Mouse (Mus musculus): ENCODE data around the gene Mrpl14.
A peak's percentile ranks its signal among the peaks of the same experiment; 100 is the strongest.

Mrpl14 gene

DNA sequence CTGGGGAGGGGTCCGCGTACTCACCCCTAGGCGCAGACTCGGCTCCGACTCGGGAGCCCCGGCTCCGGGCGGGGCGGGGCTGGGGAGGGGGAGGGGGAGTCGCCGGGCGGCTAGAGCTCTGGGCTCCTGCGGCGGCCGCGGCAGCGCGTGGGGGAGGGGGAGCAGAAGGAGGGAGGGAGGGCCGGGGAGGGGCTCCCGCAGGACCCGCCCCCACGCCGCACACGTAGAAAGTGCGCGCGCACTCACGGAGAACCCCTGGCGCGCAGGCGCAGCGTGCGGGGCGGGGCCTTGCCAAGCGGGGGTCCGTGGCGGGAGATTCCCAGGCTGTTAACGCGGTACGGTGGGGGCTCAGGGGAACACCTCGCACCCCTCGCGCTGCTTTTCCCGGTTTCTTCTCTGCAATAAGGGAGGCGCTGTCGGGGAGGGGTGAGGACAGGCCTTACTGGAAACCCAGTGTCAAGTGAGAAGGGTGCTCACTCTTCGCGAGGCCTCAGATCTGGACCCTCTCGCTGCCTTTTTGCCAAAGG lies at the start of gene Mrpl14:
Gene Mrpl14 (plus strand): TSS at position 230 of the 527 bp plus-strand sequence.
- DNase-seq (ENCODE audit: low spot score in 2 of 2), result peak; percentile 95 to 97

DNA sequence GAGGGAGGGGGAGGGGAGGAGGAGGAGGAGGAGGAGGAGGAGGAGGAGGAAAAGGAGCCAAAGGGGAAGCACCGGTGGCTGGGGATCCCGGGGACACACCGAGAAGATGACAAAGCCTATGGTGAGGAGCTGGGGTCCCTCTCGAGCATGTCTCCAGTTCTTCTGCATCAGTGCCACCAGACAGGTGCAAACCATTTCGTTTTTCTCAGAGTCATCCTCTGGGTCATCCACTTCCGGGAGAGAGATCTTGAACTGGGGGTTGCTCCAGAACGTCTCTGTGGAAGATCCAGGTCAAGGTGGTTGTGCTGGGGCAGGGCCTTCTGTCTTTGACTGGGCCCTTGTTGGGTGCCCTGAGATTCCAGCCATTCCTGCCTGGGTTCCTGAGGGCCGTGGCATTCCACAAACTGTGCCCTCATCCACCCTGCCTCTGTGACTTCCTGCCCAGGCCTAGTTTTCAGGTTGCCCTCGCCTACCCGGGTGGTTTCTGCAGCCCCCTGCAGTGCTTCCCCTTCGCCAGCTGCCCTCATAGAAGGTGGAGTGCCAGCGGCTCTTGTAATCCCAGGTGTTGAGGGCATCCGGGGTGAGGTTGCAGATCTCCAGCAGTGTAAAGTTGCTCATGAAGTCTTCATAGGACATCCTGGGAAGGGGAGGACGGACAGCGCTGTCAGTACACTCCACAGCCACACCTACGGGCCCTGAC lies 47.4 kb upstream of the Mrpl14 start:
- DNase-seq (ENCODE audit: low spot score in 2 of 2), result no peak

- no peak for DNase-seq (ENCODE audit: low spot score in 2 of 2)
Observed at GRCm38 (mm10) chr17:45641981-45642380, 44.1 kb upstream of the Mrpl14 start.

- peak; percentile 77 to 82 for DNase-seq (ENCODE audit: low spot score in 2 of 2)
Observed at GRCm38 (mm10) chr17:45642701-45643100, 43.4 kb upstream of the Mrpl14 start.

DNA sequence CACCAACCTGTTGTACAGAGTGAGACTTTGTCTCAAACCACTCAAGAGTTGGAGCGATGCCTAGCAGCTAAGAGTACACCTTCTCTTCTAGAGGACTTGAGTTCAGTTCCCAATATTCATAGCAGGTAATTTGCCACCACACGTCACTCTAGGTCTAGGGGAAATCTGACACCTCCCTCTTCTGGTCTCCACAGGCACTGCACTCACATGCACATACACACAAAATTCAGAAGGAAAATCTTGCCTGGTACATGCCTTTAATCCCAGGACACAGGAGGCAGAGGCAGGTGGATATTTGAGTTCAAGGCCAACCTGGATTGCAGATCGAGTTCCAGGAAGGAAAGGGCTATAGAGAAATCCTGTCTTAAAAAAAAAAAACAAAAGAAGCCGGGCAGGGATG lies 41.9 kb upstream of the Mrpl14 start:
- no peak for DNase-seq (ENCODE audit: low spot score in 2 of 2)

DNA sequence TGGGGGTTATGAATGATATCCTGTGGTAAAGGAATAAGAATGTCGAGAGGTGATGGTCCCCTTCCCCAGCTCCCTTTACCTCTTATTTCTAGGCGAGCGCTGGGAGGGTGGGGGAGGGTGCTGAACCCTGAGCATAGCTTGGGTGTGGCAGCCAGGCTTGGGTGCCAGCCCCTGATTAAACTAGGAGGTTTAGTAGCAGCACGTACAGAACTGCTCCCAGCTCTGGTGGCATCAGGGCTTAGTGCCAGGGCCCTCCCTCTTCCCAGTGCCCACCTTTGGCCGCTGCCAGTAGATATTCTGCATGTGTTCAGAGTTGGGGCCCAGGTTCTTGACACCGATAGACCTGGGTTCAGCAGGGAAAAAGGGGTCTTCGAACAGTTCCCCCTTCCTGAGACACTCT lies 32.9 kb upstream of the Mrpl14 start:
- DNase-seq (ENCODE audit: low spot score in 2 of 2), result no peak

DNA sequence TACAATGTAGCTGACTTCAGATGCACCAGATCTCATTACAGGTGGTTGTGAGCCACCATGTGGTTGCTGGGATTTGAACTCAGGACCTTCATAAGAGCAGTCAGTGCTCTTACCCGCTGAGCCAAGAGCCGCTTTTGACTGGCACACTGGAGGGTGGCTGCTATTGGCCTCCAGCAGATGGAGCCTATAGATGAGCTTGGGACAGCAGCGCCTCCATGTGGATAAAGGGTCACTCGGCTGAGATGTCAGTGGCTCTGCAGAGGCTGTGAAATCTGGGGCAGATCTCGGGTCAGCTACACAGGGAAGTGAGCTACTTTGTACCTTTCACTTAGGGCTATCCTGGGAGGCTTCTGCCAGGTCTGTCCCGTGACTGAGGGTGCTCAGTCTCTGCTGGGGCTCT lies 30.3 kb upstream of the Mrpl14 start:
- no peak for DNase-seq (ENCODE audit: low spot score in 2 of 2)

GRCm38 (mm10) chr17:45659225-45659624 lies 26.9 kb upstream of the Mrpl14 start, which contains the start of gene Capn11:
TSS of gene Capn11 (minus strand) at chr17:45659325.
- no peak for DNase-seq (ENCODE audit: low spot score in 2 of 2)

DNA sequence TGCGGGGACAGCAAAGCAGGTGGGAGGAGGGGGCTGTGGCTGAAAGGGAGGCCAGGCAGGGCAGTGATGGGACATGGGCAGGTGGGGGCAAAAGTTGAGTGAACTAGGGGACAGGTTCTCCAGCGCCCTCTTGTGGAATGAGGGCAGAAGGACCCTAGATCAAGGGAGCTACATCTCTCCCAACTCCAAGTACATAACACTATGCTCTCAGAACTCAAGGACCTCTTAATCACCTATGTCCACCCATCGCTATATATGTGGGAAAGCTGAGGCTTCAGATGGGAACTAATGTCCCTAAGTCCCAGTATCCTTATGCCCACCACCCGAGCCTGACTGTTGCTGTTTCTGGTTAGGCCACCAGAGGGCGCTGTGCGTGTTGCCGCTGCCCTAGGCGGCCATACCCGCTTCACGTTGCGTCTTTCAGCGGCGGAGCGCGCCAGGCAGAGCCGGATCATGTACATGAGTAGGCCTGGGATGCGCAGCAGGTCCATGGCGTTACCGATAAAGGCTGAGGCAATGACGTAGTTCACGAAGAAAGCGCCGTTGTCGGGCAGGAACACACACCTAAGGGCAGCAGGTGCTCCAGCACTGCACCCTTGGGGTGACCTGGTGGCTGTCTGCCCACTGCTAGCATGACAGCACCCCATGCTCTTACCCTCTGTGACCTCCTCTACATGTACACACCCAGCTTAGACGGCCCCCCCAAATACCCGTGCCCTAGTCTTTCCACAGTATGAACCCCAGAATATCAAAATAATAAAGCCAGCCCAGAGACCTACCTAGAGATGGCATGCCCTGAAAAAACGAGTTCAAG lies 22.8 kb upstream of the Mrpl14 start:
- peak; percentile 83 to 88 for DNase-seq (ENCODE audit: low spot score in 2 of 2)

DNA sequence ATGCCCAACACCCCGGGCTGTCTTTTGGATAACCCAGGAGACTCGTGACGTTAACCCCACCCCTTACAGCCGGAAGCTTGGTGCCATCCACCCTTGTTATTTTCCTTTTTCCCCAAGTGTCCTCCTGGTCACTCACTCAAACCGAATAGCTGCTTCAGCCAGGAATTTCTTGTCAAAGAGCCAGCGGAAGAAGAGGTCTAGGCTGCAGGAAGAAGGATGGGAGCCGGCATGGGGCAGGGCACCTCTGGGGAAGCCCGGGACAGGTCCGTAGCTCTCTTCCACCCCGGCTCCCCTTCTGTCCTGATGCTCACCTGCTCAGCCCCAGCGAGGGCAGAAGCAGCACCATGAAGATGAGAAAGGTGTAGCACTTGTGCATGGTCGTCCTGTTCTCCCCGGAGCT lies 21.5 kb upstream of the Mrpl14 start:
- DNase-seq (ENCODE audit: low spot score in 2 of 2), result no peak

DNA sequence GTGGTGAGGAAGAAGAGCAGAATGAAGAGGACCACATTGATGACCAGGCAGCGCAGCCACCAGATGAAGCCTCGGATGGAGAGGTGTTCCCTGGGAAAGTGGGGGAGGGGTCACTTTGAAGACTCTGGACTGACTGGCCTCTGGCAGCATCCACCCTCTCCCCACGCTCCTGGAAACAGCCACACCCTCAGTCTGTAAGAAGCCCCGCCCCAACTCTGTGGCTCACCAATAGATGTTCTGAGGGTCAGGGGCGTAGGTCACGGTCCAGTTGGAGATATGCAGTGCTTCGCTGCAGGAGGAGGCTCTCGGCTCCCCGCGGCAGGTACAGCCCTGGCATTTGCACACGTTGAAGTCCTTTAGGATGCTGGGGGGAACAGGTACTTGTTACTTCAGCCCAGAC lies 20.0 kb upstream of the Mrpl14 start:
- no peak for DNase-seq (ENCODE audit: low spot score in 2 of 2)

GRCm38 (mm10) chr17:45667481-45667880 lies 18.6 kb upstream of the Mrpl14 start:
- no peak for DNase-seq (ENCODE audit: low spot score in 2 of 2)

GRCm38 (mm10) chr17:45667986-45668385 lies 18.1 kb upstream of the Mrpl14 start:
- no peak for DNase-seq (ENCODE audit: low spot score in 2 of 2)

DNA sequence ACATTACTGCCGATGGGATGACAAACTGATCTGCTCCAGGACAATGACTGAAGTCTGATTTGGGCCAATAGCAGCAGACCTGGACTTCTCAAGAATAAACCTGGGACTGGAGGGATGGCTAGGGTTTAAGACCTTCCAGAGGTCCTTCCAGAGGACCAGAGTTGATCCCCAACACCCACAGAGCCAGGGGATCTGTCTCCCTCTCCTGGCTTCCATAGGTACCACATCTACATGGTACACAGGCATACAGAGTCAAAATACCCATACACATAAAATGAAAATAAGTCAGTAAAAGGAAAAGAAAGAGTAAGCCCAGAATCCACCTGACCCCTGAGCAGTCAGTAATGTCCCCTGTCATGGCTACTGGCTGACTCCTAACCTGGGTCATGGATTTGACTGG lies 14.3 kb upstream of the Mrpl14 start:
- no peak for DNase-seq (ENCODE audit: low spot score in 2 of 2)

- no peak for DNase-seq (ENCODE audit: low spot score in 2 of 2)
Observed at GRCm38 (mm10) chr17:45672598-45672997, 13.5 kb upstream of the Mrpl14 start.

GRCm38 (mm10) chr17:45678106-45678505 lies 8.0 kb upstream of the Mrpl14 start:
- DNase-seq (ENCODE audit: low spot score in 2 of 2), result peak in 1 of 2 experiments; percentile 77

DNA sequence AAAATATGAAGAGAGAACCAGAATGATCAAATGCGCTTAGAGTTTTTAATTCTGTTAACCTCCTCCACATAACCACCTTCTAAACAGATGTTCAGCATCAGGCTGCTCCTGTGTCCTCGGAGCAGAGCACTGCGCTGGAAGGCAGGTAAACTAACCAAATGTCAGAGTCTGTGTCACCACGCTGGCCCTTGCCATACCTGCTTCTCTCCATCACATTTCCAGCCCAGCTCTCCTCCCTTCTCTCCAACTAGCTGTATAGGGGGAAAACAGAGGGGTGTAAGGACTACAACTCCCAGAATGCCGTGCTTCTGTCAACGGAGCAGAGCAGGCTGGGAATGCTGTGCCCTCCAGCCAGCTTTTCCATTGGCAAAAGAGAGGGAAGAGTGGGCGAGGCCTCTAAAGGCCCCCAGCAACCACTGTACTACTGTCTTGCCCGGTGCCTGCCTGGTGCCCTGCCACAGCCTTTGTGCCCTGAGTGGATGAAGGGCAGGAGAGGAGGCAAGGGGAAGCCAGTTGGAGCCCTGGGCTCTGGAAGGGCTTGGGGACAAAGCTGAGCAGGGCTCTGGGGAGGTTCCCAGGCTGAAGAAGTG lies 5.6 kb upstream of the Mrpl14 start:
- DNase-seq (ENCODE audit: low spot score in 2 of 2), result peak; percentile 83 to 89

GRCm38 (mm10) chr17:45681588-45681987 lies 4.5 kb upstream of the Mrpl14 start:
- DNase-seq (ENCODE audit: low spot score in 2 of 2), result no peak

DNA sequence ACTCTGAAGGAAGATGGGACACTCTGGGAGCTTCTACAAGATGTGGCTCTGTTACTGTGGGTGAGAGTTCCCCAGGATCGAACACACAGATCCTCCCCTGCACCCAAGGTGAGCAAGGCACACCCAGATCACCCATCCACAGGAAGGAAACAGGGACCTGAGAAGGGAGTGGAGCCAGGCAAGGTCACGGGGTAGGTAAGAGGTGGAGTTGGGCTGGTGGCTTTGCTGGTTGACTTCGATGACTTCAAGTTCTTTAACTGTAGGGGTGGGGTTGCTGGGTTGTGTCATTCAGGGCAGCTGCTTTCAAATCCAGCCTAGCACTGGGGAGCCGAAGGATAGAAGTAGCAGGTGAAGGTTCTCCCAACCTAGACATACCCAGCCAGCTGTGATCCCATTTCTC lies 3.3 kb upstream of the Mrpl14 start:
- no peak for DNase-seq (ENCODE audit: low spot score in 2 of 2)

- DNase-seq (ENCODE audit: low spot score in 2 of 2), result no peak
Observed at GRCm38 (mm10) chr17:45684667-45685131, 1.4 kb upstream of the Mrpl14 start.

GRCm38 (mm10) chr17:45685171-45686092 lies 690 bp upstream of the Mrpl14 start:
- DNase-seq (ENCODE audit: low spot score in 2 of 2), result peak; percentile 77

All from right cerebral cortex, postnatal 10 days (tissue).